Mouse (Mus musculus): ENCODE measurements at regions not wholly inside any gene's neighbourhood (a gene's known extent, or its start where the extent isn't known, plus 50 kb on each side); places are given as distances from the start of the nearest gene placed in this dataset.

DNA sequence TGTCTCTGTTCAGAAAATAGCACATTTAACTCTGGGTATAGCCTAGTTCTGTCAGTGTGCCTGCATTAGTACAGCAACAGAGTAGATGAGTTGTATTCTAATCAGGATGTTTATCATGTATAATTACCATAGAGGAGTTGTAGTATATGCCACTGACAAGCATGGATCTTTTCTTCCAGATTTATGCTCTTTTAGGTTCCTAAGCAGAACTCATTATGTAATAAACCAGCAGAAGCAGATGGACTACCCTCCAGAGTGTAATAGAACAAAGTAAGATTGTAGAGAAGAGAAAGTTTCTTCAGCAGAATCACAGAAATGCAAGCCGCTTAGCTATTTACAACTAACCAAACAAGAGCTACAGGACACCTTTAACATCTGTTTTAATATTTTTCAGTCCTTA, 517.2 kb upstream of the Epha5 start:
- DNase-seq = no peak

DNA sequence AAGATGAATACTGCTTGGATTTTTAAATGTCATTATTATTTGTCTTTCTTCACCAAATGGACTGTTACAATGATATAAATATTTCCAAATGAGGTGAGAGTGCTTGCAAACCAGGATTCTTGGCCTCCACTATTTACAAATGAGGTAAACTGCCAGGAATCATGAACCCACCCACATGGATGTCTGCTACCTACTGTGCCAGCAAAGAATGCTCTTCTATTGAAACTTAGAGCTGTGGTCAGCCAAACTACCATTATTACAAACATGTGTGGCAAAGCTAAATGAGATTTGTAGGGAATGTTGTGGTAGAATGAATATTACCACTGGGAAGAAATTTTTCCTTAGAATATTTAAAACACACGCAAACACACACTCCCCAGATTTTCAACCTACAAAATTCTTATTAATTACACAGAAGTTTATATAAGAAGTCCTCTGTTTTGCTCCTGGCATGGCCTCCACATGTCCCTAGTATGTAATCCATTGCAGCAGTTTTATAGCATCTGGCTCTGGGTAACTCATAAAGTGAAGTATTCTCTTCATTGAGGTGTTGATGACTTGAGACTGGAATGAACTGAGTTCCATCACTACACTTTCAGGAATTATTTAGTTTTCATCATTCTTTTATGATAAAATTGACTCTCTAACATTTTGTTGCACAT, 500.6 kb upstream of the Epha5 start:
- no peak for DNase-seq
- intact Hi-C loops (cut with DNase I) = no loop called here

More for the DNA sequence above, 517.2 kb upstream of the Epha5 start:
- intact Hi-C loops (cut with DNase I) = no loop called here

GRCm38 (mm10) chr5:84901669-84902068, 484.5 kb upstream of the Epha5 start:
- intact Hi-C loops (cut with DNase I) = no loop called here
- no peak for DNase-seq

- intact Hi-C loops (cut with DNase I) = no loop called here
- no peak for DNase-seq
Observed at GRCm38 (mm10) chr5:84897535-84897934, 480.4 kb upstream of the Epha5 start.

- intact Hi-C loops (cut with DNase I) = no loop called here
- no peak for DNase-seq
Observed at GRCm38 (mm10) chr5:84853622-84854021, 436.4 kb upstream of the Epha5 start.

- intact Hi-C loops (cut with DNase I) = no loop called here
- no peak for DNase-seq
Observed at GRCm38 (mm10) chr5:84849175-84849574, 432.0 kb upstream of the Epha5 start.

- DNase-seq = peak; percentile 7
- intact Hi-C loops (cut with DNase I) = no loop called here
Observed at GRCm38 (mm10) chr5:84848765-84849164, 431.6 kb upstream of the Epha5 start.

DNA sequence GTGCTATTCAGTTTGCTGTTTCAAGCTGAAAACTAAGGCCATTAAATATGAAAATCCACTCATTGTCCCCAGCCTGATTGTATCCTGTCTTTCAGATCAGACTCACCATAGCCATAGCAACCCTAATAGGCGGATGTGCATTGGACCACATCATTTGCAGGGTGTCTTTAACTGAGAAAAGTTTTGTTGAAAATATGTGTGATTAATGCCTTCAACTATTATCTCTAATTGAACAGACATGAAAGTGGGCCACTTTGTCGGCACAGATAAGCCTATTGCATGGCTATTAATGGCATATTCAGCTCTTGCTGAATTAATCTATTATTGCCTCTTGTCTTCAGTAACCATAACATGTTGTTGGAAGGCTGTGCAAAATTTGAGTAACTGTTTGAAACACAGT, 394.3 kb upstream of the Epha5 start:
- intact Hi-C loops (cut with DNase I) = no loop called here
- no peak for DNase-seq

DNA sequence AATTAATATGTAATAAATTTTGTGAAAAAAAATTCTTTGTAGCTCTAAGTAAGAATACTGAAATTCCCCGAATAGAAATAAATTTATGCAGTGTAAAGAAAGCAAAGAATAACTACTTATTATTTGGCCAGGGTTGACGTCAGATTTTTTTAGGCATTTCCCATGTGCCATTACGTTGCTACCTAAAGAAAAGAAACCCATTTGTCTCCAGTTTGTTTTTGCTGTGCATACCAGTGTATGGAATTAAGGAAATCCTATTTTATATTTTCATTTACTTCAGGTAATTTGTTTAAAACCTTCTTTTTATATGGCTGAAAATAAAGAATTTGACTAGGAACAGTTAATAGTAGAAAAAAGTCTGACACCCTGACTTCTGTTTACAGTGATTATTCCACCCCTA, 393.7 kb upstream of the Epha5 start:
- intact Hi-C loops (cut with DNase I) = no loop called here
- no peak for DNase-seq

- no peak for DNase-seq
- intact Hi-C loops (cut with DNase I) = no loop called here
Observed at GRCm38 (mm10) chr5:84762618-84763017, 345.4 kb upstream of the Epha5 start.

GRCm38 (mm10) chr5:84752053-84752452, 334.9 kb upstream of the Epha5 start:
- intact Hi-C loops (cut with DNase I) = no loop called here
- DNase-seq = no peak

- DNase-seq = no peak
- intact Hi-C loops (cut with DNase I) = no loop called here
Observed at GRCm38 (mm10) chr5:84705436-84705835, 288.3 kb upstream of the Epha5 start.

GRCm38 (mm10) chr5:84690334-84691258, 273.4 kb upstream of the Epha5 start:
- intact Hi-C loops (cut with DNase I) = no loop called here
- no peak for DNase-seq

DNA sequence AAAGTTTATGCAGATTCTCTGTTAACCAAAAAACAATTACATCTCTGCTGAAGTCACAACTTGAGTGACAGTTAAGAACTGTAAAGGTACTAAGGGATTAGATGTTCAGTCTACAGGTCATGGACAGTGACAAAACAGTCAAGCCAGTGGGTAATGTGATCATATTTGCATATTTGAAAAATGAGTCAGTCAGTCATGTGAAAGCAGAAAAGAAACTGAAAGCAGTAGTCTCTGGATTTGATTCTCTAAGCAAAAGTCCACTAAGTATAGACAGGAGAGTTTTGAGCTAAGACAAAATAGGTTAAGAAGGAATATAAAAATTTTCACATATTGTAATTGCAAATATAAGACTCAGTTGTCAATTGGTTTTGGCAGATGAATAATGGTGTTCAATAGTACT, 270.4 kb upstream of the Epha5 start:
- no peak for DNase-seq
- intact Hi-C loops (cut with DNase I) = no loop called here

- intact Hi-C loops (cut with DNase I) = no loop called here
- DNase-seq = no peak
Observed at GRCm38 (mm10) chr5:84655171-84655570, 238.0 kb upstream of the Epha5 start.

- intact Hi-C loops (cut with DNase I) = no loop called here
Observed at GRCm38 (mm10) chr5:84635502-84635901, 218.3 kb upstream of the Epha5 start.

GRCm38 (mm10) chr5:84632851-84633250, 215.7 kb upstream of the Epha5 start:
- DNase-seq = no peak
- intact Hi-C loops (cut with DNase I) = no loop called here

More at GRCm38 (mm10) chr5:84635502-84635901, 218.3 kb upstream of the Epha5 start:
- DNase-seq = no peak

DNA sequence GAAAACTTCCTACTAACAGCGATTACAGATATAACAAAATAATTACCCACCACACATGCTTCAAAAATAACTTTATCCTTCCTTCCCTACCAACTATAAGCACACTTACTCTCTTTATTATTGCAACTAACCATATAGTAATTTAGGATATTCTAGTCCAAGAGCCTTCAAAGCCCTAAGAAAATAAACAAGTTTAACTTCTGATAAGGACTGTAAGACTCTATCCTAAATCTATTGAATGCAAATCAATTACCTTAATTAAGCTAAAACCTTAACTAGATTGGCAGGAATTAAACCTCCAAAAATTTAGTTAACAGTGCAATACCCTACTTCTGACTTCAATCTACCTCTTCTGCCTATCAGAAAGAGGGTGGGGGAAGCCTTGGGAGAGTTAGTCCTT, 201.0 kb upstream of the Epha5 start:
- intact Hi-C loops (cut with DNase I) = no loop called here
- no peak for DNase-seq

DNA sequence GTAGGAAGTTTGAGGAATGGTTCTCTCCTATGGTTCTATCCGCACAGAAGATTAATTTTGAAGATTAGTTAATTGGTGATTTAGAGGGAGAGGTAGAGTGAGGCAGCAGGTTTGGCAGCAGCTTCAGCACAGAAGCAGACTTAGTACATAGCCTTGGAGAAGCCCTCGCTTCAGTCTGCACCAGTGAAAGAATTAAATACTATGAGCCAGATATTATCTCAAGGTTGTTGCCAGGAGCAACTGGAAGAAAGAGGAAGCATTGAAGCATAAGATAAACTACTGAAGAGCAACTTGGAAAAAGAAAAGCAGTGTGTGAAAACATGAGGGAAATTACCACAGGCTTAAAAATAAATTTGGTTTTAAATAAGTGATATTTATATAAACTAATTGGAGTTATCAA, 191.5 kb upstream of the Epha5 start:
- intact Hi-C loops (cut with DNase I) = no loop called here
- DNase-seq = no peak

GRCm38 (mm10) chr5:84565311-84565946, 148.2 kb upstream of the Epha5 start:
- intact Hi-C loops (cut with DNase I) = no loop called here

DNA sequence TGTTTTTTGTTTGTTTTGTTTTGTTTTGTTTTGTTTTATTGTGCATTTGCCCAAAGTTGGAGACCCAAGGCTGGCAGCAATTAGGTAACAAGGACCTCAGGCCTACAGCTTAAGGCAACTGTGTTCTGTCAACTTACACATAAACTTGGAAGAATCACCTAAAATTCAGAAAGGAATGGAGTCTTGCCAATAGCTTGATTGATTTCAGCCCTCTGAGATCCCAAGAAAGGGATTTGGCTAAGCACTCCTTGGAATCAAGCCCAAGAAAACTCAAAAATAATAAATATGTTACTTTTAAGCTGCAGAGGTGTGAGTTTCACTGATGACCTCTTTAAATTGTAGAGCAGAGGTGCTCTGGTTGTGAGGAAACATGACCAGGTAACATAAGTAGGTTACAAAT, 102.7 kb upstream of the Epha5 start:
- intact Hi-C loops (cut with DNase I) = no loop called here
- DNase-seq = no peak

More at GRCm38 (mm10) chr5:84565311-84565946, 148.2 kb upstream of the Epha5 start:
- no peak for DNase-seq

DNA sequence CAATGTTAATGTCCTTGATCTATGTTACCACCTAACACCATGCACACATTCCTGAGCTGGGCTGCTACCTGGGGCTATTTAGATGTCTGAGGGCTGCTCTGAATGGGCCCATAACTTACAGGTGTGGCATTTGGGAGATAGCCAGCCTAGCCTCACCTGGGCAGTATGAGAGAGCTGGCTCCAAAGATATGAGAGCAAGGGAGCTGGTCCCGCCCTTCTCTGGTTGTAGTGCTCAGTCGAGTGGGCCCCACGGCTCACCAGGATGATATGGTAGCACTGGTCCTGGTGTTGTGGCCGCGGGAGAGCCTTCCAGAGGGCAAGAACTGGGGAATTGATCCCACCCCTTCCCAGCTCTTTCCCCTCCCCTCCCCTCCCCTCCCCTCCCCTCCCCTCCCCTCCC, 93.0 kb upstream of the Epha5 start:
- intact Hi-C loops (cut with DNase I) = no loop called here
- DNase-seq = no peak
